Mouse (Mus musculus): ENCODE measurements at regions not wholly inside any gene's neighbourhood (a gene's known extent, or its start where the extent isn't known, plus 50 kb on each side); places are given as distances from the start of the nearest gene placed in this dataset.

DNA sequence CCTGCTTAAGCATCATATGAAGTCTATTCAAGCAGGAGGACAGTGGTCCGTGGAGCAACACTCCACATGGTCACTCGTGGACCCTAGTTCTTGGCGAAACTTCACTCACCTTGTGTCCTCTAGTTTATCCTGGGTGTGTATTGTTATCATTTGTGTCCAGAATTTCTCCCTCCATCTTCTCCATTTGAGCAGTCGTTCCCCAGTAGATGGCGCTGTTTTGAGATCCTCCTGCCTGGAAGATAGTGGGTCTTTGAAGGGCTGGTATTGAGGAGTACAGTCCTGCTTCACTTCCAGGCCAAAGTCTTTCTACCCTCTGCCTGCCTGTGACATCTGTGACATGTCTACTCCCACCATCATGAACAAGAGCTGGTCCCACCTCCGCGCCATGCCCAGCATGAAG lies 188.4 kb upstream of the Usp24 start:
- Histone ChIP-seq H3K9ac (ENCODE audit: low read depth, low read length) (no peak overlapping the region), H3K27me3 (replicated peaks; ENCODE audit: control insufficient read depth, insufficient read depth, low read length) (no peaks in the 10 kb centered on the region), H3K4me2 (ENCODE audit: low read length) (no peak overlapping the region), H3K27ac (ENCODE audit: low read depth, low read length) (no peak overlapping the region), H3K36me3 (ENCODE audit: control insufficient read depth, insufficient read depth, low read length) (no peaks in the 10 kb centered on the region), H3K4me3 (ENCODE audit: low read length) (no peak overlapping the region), H3K9me3 (ENCODE audit: control insufficient read depth, low read length) (no peaks in the 10 kb centered on the region), H3K4me1 (ENCODE audit: control insufficient read depth, insufficient read depth, low read depth, low read length) (no peaks in the 10 kb centered on the region)
- 55% methylated on average over 7 of the region's 7 CpGs for WGBS
- ATAC-seq = no peak

DNA sequence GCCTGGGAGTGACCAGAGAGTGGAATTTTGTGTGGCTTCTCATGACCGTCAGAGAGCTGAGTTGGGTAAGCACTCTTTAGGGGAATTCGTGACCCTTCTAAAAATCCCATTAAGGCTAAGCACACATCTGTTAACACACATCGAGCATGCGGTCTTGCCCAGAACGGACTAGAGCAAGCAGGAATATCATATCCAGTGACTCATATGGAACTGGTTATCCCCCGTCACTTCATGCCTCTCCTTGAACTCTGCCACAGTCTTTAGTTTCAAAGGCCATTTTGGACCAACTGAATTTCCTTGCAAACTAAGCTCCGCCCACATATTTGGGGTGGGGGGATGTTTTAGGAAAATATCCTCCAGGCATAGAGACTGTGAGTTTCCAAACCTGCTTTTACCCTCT lies 186.7 kb upstream of the Usp24 start:
- no peaks in the 10 kb centered on the region for H3K9me3 ChIP-seq (ENCODE audit: control insufficient read depth, low read length)
- H3K4me3 ChIP-seq (ENCODE audit: low read length) = no peak overlapping the region
- H3K36me3 ChIP-seq (ENCODE audit: control insufficient read depth, insufficient read depth, low read length) = no peaks in the 10 kb centered on the region
- H3K27ac ChIP-seq (ENCODE audit: low read depth, low read length) = no peak overlapping the region
- no peaks in the 10 kb centered on the region for H3K4me1 ChIP-seq (ENCODE audit: control insufficient read depth, insufficient read depth, low read depth, low read length)
- no peak overlapping the region for H3K9ac ChIP-seq (ENCODE audit: low read depth, low read length)
- 87% methylated on average over 7 of the region's 7 CpGs for WGBS
- H3K4me2 ChIP-seq (ENCODE audit: low read length) = no peak overlapping the region
- H3K27me3 ChIP-seq (replicated peaks; ENCODE audit: control insufficient read depth, insufficient read depth, low read length) = no peaks in the 10 kb centered on the region
- ATAC-seq = no peak

DNA sequence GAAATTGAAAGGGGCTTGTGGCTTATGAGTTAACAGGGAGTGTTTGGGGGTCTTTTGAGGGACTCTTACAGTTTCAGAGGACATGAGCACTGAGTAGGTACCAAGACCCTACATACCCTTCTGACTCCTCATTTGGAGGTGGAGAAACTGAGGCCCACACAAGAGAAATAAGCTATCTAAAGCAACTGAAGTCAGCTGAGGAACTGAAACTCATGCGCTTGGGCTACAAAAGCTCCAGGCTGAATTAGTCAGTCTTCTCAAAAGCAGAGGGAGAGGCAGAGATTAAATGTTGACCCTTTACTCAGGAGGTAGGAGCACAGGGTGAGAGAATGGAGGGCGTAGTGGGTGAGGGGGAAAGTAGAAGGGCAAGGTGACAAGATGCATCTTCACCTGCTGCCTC lies 186.2 kb upstream of the Usp24 start:
- 95% methylated on average over 2 of the region's 2 CpGs for WGBS
- H3K27me3 ChIP-seq (replicated peaks; ENCODE audit: control insufficient read depth, insufficient read depth, low read length) = no peaks in the 10 kb centered on the region

DNA sequence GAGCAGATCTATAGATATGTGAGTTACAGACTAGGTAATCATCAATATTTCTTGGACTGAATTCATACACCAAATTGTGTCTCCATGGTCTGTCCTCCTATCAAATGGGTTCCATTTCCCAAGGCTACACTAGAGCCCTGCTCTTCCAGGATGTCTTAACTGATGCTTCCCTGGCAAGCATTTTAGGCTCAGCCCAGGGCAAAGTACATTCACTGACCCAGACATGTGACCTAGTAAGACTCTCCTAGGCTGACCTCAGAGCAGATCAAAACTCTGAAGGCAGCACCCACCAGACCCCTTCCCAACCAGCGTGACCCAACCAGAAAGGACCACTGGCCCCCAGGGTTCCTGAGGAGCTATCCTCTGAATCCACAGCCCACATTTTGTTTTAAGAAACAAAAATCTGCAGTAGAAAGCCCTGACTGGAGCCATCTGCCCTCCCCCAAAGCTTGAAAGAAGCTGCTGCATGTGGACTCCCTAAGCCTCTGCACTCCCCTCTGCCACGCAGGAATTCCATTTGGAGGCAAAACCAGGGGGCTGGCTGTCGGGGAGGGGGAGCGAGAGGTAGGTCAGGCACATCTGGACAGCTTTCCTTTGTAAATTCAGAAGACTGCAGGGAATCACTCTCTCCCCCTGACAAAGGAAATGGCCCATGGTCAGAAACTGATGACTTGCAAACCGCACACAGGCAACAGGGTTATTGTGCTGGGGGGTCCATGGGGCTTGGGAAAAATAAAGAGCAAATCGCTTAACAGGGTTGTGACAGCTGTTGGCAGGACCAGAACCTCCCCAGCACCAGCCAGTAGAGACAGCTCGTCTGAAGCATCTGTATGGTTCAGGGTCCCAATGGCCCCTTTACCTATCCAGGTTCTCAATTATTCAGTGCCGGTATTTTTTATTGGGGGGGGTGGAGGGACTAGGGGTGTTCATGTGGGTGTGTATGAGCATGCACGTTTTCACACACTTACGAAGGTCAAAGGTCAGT lies 182.0 kb upstream of the Usp24 start:
- Histone ChIP-seq H3K27ac (ENCODE audit: low read depth, low read length) (no peak overlapping the region), H3K4me1 (ENCODE audit: control insufficient read depth, insufficient read depth, low read depth, low read length) (no peaks in the 10 kb centered on the region), H3K27me3 (replicated peaks; ENCODE audit: control insufficient read depth, insufficient read depth, low read length) (no peaks in the 10 kb centered on the region), H3K4me3 (ENCODE audit: low read length) (no peak overlapping the region), H3K9ac (ENCODE audit: low read depth, low read length) (no peak overlapping the region), H3K4me2 (ENCODE audit: low read length) (no peak overlapping the region), H3K36me3 (ENCODE audit: control insufficient read depth, insufficient read depth, low read length) (no peaks in the 10 kb centered on the region), H3K9me3 (ENCODE audit: control insufficient read depth, low read length) (no peaks in the 10 kb centered on the region)
- WGBS = 57% methylated on average over 10 of the region's 10 CpGs
- no peak for ATAC-seq

More for the DNA sequence above, 186.2 kb upstream of the Usp24 start:
- Histone ChIP-seq H3K36me3 (ENCODE audit: control insufficient read depth, insufficient read depth, low read length) (no peaks in the 10 kb centered on the region), H3K9ac (ENCODE audit: low read depth, low read length) (no peak overlapping the region), H3K27ac (ENCODE audit: low read depth, low read length) (no peak overlapping the region), H3K4me1 (ENCODE audit: control insufficient read depth, insufficient read depth, low read depth, low read length) (no peaks in the 10 kb centered on the region), H3K4me3 (ENCODE audit: low read length) (no peak overlapping the region), H3K9me3 (ENCODE audit: control insufficient read depth, low read length) (no peaks in the 10 kb centered on the region), H3K4me2 (ENCODE audit: low read length) (no peak overlapping the region)
- no peak for ATAC-seq

DNA sequence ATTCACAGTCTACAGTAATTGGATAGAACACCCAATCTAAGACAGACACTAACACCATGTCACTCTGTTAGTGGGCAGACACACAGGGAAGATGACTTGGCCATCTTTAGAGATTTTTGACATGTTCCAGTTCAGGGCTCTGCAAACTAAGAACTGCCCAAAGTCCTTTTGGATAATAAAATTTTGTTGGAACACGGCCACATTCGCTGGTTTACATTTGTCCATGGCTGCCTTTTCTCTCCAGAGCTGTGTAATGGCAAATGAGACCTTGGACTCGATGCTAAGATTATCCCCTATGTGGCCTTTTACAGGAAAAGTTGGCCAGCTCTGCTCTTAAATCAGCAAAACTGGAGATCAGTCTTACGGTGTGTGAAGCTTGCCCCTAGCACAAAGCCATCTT lies 173.3 kb upstream of the Usp24 start:
- Histone ChIP-seq H3K27me3 (replicated peaks; ENCODE audit: control insufficient read depth, insufficient read depth, low read length) (no peaks in the 10 kb centered on the region), H3K9me3 (ENCODE audit: control insufficient read depth, low read length) (no peaks in the 10 kb centered on the region), H3K36me3 (ENCODE audit: control insufficient read depth, insufficient read depth, low read length) (no peaks in the 10 kb centered on the region), H3K4me1 (ENCODE audit: control insufficient read depth, insufficient read depth, low read depth, low read length) (no peaks in the 10 kb centered on the region), H3K27ac (ENCODE audit: low read depth, low read length) (no peak overlapping the region), H3K4me2 (ENCODE audit: low read length) (no peak overlapping the region), H3K9ac (ENCODE audit: low read depth, low read length) (no peak overlapping the region), H3K4me3 (ENCODE audit: low read length) (no peak overlapping the region)
- WGBS = 86% methylated on average over 4 of the region's 4 CpGs
- ATAC-seq = no peak

DNA sequence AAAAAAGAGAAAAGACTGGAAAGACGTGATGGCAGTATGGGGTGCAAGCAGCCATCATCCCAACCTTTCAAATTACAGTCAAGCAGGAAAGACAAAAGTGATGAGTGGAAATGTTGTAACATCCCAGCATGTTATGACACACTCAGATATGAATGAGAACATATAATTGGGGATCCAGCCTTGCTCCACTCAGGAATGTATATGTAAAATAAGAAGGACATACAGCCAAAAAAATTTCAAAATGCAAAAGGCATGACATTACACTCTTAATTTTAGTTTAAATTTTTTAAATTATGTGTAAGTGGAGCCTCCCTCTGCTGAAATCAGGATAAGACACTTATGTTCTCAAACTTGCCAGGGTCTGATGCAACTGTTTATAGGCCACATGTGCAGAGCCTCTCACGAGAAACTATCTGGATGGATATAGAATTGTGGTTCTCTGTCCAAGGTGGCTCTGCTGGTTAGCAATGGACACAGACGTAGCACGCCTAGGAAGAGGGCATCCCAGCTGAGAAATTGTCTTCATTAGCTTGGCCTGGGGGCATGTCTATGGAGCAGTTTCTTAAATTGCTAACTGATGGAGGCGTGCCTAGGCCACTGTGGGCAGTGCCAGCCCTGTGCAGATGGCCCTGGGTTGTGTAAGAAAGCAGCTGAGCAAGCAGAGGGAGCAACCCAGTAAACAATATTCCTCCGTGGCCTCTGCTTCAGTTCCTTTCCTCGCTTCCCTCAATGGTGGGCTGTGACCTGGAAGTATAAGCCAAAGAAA lies 171.5 kb upstream of the Usp24 start:
- no peaks in the 10 kb centered on the region for H3K4me1 ChIP-seq (ENCODE audit: control insufficient read depth, insufficient read depth, low read depth, low read length)
- no peak overlapping the region for H3K27ac ChIP-seq (ENCODE audit: low read depth, low read length)
- H3K9me3 ChIP-seq (ENCODE audit: control insufficient read depth, low read length) = no peaks in the 10 kb centered on the region
- H3K36me3 ChIP-seq (ENCODE audit: control insufficient read depth, insufficient read depth, low read length) = no peaks in the 10 kb centered on the region
- no peak overlapping the region for H3K4me2 ChIP-seq (ENCODE audit: low read length)
- no peak overlapping the region for H3K4me3 ChIP-seq (ENCODE audit: low read length)
- no peak for ATAC-seq
- H3K9ac ChIP-seq (ENCODE audit: low read depth, low read length) = no peak overlapping the region
- H3K27me3 ChIP-seq (replicated peaks; ENCODE audit: control insufficient read depth, insufficient read depth, low read length) = no peaks in the 10 kb centered on the region
- 76% methylated on average over 7 of the region's 7 CpGs for WGBS

DNA sequence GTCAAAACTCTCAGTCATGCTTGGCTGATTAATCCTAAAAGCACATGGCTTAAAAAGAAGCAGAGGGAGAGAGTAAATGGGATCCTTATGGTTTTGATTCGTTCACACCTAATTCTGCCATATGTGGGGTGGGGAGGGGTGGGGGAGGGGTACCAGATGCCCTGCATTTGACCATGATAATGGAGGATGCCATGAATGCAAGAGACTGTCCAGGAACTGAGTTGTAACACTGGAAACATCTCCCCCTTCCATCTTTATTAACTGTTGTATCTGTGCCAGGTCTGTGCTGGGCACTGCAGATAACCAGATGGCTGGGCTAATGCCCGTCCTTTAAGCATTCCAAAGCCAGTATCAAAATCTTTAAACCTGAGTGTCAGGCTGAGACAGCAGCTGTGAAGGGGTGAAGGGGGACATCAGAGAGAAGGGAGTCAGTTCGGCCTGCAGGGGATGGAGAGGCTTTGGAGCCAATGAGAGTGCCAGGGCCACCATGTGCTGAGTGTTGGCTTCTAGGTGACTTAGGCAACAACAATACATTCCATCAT lies 169.0 kb upstream of the Usp24 start:
- Histone ChIP-seq H3K27me3 (replicated peaks; ENCODE audit: control insufficient read depth, insufficient read depth, low read length) (no peaks in the 10 kb centered on the region), H3K36me3 (ENCODE audit: control insufficient read depth, insufficient read depth, low read length) (no peaks in the 10 kb centered on the region), H3K4me2 (ENCODE audit: low read length) (no peak overlapping the region), H3K4me1 (ENCODE audit: control insufficient read depth, insufficient read depth, low read depth, low read length) (no peaks in the 10 kb centered on the region), H3K9me3 (ENCODE audit: control insufficient read depth, low read length) (no peaks in the 10 kb centered on the region), H3K9ac (ENCODE audit: low read depth, low read length) (no peak overlapping the region), H3K4me3 (ENCODE audit: low read length) (no peak overlapping the region), H3K27ac (ENCODE audit: low read depth, low read length) (no peak overlapping the region)
- 60% methylated on average over 3 of the region's 3 CpGs for WGBS
- peak; percentile 30; the same call in 1 of the 2 replicates for ATAC-seq

DNA sequence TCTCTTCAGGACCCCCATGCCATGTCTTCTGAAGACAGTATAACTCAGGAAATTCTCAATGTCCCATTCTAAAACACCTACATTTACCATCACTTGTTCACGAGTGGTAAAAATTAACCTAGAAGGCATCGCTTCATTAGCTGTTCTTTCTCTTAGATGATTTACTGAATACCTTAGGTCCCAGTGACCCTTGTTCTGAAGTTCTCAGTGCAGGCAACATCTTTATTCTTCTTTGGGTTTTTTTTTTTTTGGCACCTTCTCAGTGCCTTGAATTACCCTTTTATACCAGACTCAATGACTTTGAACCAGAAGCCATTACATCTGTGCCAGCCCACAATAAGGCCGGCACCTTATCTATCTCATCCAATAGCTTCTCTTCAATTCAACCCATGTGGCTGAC lies 167.1 kb upstream of the Usp24 start:
- Histone ChIP-seq H3K4me1 (ENCODE audit: control insufficient read depth, insufficient read depth, low read depth, low read length) (no peaks in the 10 kb centered on the region), H3K9me3 (ENCODE audit: control insufficient read depth, low read length) (no peaks in the 10 kb centered on the region), H3K27me3 (replicated peaks; ENCODE audit: control insufficient read depth, insufficient read depth, low read length) (no peaks in the 10 kb centered on the region), H3K27ac (ENCODE audit: low read depth, low read length) (no peak overlapping the region), H3K9ac (ENCODE audit: low read depth, low read length) (no peak overlapping the region), H3K4me3 (ENCODE audit: low read length) (no peak overlapping the region), H3K4me2 (ENCODE audit: low read length) (no peak overlapping the region), H3K36me3 (ENCODE audit: control insufficient read depth, insufficient read depth, low read length) (no peaks in the 10 kb centered on the region)
- ATAC-seq = no peak
- whole genome bisulfite sequencing = 89% methylated on average over 3 of the region's 3 CpGs

DNA sequence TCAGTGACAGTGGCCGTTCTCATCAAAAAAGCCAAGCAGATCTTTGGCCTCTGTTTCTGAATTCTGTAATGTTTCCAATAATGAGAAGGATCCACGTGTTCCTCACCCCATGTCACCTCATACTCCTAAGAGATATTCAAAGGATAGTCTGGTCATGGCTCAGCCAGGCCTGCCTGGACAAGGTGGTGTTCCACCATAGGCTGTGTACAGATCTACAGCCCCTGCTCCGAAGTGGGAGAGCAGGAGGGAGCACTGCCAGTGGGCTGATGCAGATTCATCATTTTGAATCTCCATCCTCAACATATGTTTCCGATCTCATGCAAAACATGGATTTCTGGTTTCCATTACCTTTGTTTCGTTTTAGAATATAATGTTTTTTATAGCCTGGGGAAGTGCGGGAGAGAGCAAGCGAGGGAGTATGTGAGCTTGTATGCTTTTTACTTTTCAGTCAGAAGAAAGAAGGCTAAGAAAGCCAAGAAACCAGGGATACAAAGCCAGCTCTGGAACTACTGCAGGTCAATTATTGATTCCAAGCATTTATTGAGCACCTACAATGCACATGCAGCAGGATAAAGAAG lies 166.5 kb upstream of the Usp24 start:
- ATAC-seq = no peak
- Histone ChIP-seq H3K4me2 (ENCODE audit: low read length) (no peak overlapping the region), H3K4me3 (ENCODE audit: low read length) (no peak overlapping the region), H3K9ac (ENCODE audit: low read depth, low read length) (no peak overlapping the region), H3K36me3 (ENCODE audit: control insufficient read depth, insufficient read depth, low read length) (no peaks in the 10 kb centered on the region), H3K27ac (ENCODE audit: low read depth, low read length) (no peak overlapping the region), H3K9me3 (ENCODE audit: control insufficient read depth, low read length) (no peaks in the 10 kb centered on the region), H3K27me3 (replicated peaks; ENCODE audit: control insufficient read depth, insufficient read depth, low read length) (no peaks in the 10 kb centered on the region), H3K4me1 (ENCODE audit: control insufficient read depth, insufficient read depth, low read depth, low read length) (no peaks in the 10 kb centered on the region)
- 90% methylated on average over 7 of the region's 7 CpGs for WGBS
